Mouse (Mus musculus): ENCODE results near the gene Zfp40.

Zfp40 gene

GRCm38 (mm10) chr17:23192453-23193379 lies at the start of gene Zfp40:
TSS of gene Zfp40 (minus strand) at chr17:23193252.
- in situ Hi-C loops (cut with MboI, MseI), result loop anchor here (25.0 kb wide), 1 partner anchor 370 kb away; the partner anchor contains the start of gene Zfp213

- in situ Hi-C loops (cut with MboI, MseI), result no loop called here
Measured at GRCm38 (mm10) chr17:23218320-23218719, 25.3 kb upstream of the Zfp40 start.

GRCm38 (mm10) chr17:23199856-23200255 lies 6.8 kb upstream of the Zfp40 start:
- in situ Hi-C loops (cut with MboI, MseI), result loop anchor here (25.0 kb wide), 1 partner anchor 362 kb away; the partner anchor contains the start of gene Zfp213

- in situ Hi-C loops (cut with MboI, MseI), result loop anchor here (25.0 kb wide), 1 partner anchor 369 kb away; the partner anchor contains the start of gene Zfp213
Measured at GRCm38 (mm10) chr17:23193441-23193840, 389 bp upstream of the Zfp40 start.

- in situ Hi-C loops (cut with MboI, MseI), result loop anchor here (25.0 kb wide), 1 partner anchor 375 kb away; the partner anchor contains the start of gene Zfp213
Measured at GRCm38 (mm10) chr17:23187680-23188079, 5.4 kb downstream of the Zfp40 start.
